Mouse (Mus musculus) hindbrain, embryonic 10.5 days (tissue): ENCODE measurements around the gene Ccl26. TPM values are rescaled to one million over a fixed set of nuclear protein-coding genes. Genes with fewer than 3 reads are reported as not detected.

Experiments used
- polyA plus RNA-seq: library from polyadenylated mRNA; unstranded; fragments of >200 nt; fragmentation: Nextera tagmentation; extraction: Ambion mirVana; gene quantifications from 2 replicates; pipeline ENCODE4 v1.2.1, GENCODE M21; 2016

The Ccl26 gene
- polyA plus RNA-seq, 1 experiment from 2014 or later = not detected

Other genes starting within 250 kb of the Ccl26 start
- 0.17 and 0.31 TPM in 2 replicates for gene Fkbp6, start 213.5 kb downstream of the Ccl26 start, polyA plus RNA-seq
- gene Trim50, start 210.3 kb downstream of the Ccl26 start, polyA plus RNA-seq = 0.08 TPM in 1 of 2 replicates, not detected in the other
- 44.1 and 46.1 TPM in 2 replicates for gene Nsun5, start 193.6 kb downstream of the Ccl26 start, polyA plus RNA-seq
- gene Pom121, start 169.0 kb downstream of the Ccl26 start, polyA plus RNA-seq = 19.5 and 20.9 TPM in 2 replicates
- gene Hip1, start 18.4 kb downstream of the Ccl26 start, polyA plus RNA-seq = 51.3 and 65.6 TPM in 2 replicates
- gene Ccl24, start 9.5 kb upstream of the Ccl26 start, polyA plus RNA-seq = 1.1 and 1.9 TPM in 2 replicates
- gene Rhbdd2, start 69.0 kb upstream of the Ccl26 start, polyA plus RNA-seq = 54.9 and 65.6 TPM in 2 replicates
- gene Por, start 106.5 kb upstream of the Ccl26 start, polyA plus RNA-seq = 105 and 106 TPM in 2 replicates
- gene Tmem120a, start 180.9 kb upstream of the Ccl26 start, polyA plus RNA-seq = 67.0 and 74.3 TPM in 2 replicates
- gene Styxl1, start 214.8 kb upstream of the Ccl26 start, polyA plus RNA-seq = 0.24 and 0.43 TPM in 2 replicates
- gene Mdh2, start 214.9 kb upstream of the Ccl26 start, polyA plus RNA-seq = 609 and 683 TPM in 2 replicates
- gene Srrm3, start 243.3 kb upstream of the Ccl26 start, polyA plus RNA-seq = 18.8 and 38.5 TPM in 2 replicates